In genomic region chr2:165875406-165875955, GRCm38 (mm10) we compare ENCODE assay signal across 8 mouse cellular contexts. TPM values are rescaled to one million over a fixed set of nuclear protein-coding genes. Genes with fewer than 3 reads are reported as not detected.
A peak's percentile ranks its signal among the peaks of the same experiment; 100 is the strongest.
DNase-seq lines count a peak whose midpoint lies in the region; ATAC-seq and TF ChIP-seq lines count a peak whose summit lies in the region.

No protein-coding gene starts in this region.

- H3K9me3 ChIP-seq in lung, postnatal 0 days (ENCODE audit: low read length), result no peaks in the 10 kb centered on the region
- H3K9me3 ChIP-seq in limb, embryonic 11.5 days (ENCODE audit: control insufficient read depth, low read length), result no peaks in the 10 kb centered on the region

- no peak for ATAC-seq in lung, postnatal 0 days
- no peak for ATAC-seq in limb, embryonic 11.5 days (ENCODE audit: insufficient number of reproducible peaks, low FRiP score, low TSS enrichment, low read depth)
- ATAC-seq in frontal cortex, adult (ENCODE audit: low TSS enrichment), result no peak

- peak overlapping the region; percentile 97 for H3K27ac ChIP-seq in cerebellum, adult 2 months (ENCODE audit: insufficient read depth, low read length)
- H3K27ac ChIP-seq in lung, postnatal 0 days (ENCODE audit: low read length), result peak overlapping the region; percentile 90
- peak overlapping the region; percentile 93 for H3K27ac ChIP-seq in limb, embryonic 11.5 days (replicated peaks; ENCODE audit: low read depth, low read length)
- H3K27ac ChIP-seq in olfactory bulb, adult 2 months (ENCODE audit: insufficient read depth, low read depth, low read length), result peak overlapping the region; percentile 99

- TF ChIP-seq CTCF in cerebellum, adult 2 months (IDR thresholded peaks at IDR 0.05; ENCODE audit: borderline replicate concordance, insufficient read depth, low read depth, low read length), result no peak
- no peak for TF ChIP-seq CTCF in lung, postnatal 0 days (IDR thresholded peaks at IDR 0.05)
- TF ChIP-seq CTCF in olfactory bulb, adult 2 months (IDR thresholded peaks at IDR 0.05; ENCODE audit: insufficient read depth, low read depth, low read length), result no peak
- TF ChIP-seq CTCF in lung, adult 2 months (IDR thresholded peaks at IDR 0.05; ENCODE audit: insufficient read depth, low read length), result no peak

- no peak overlapping the region for H3K4me2 ChIP-seq in lung, postnatal 0 days (replicated peaks; ENCODE audit: low read depth, low read length)
- H3K4me2 ChIP-seq in limb, embryonic 11.5 days (ENCODE audit: low read depth, severe bottlenecking), result peak overlapping the region; percentile 24; the same call in 1 of the 2 replicates

- H3K27me3 ChIP-seq in cerebellum, adult 2 months (ENCODE audit: control insufficient read depth, insufficient read depth, low read length), result no peaks in the 10 kb centered on the region
- H3K27me3 ChIP-seq in lung, postnatal 0 days (replicated peaks; ENCODE audit: insufficient read depth, low read length), result no peaks in the 10 kb centered on the region
- H3K27me3 ChIP-seq in limb, embryonic 11.5 days (ENCODE audit: control insufficient read depth, insufficient read depth, low read length), result no peaks in the 10 kb centered on the region

- H3K4me1 ChIP-seq in cerebellum, adult 2 months (ENCODE audit: control insufficient read depth, insufficient read depth, low read length), result peaks cover 48% of the 10 kb centered on the region
- peaks cover 44% of the 10 kb centered on the region for H3K4me1 ChIP-seq in lung, postnatal 0 days (ENCODE audit: insufficient read depth, low read depth, low read length)
- peaks cover 63% of the 10 kb centered on the region for H3K4me1 ChIP-seq in limb, embryonic 11.5 days (ENCODE audit: control insufficient read depth, insufficient read depth, low read length)
- peaks cover 69% of the 10 kb centered on the region for H3K4me1 ChIP-seq in olfactory bulb, adult 2 months (ENCODE audit: control insufficient read depth, insufficient read depth, low read length)
- H3K4me1 ChIP-seq in lung, adult 2 months (ENCODE audit: control insufficient read depth, insufficient read depth, low read length), result peaks cover 45% of the 10 kb centered on the region

- no peak for TF ChIP-seq POLR2A in cerebellum, adult 2 months (IDR thresholded peaks at IDR 0.05; ENCODE audit: borderline replicate concordance, insufficient read depth, low read length)
- no peak for TF ChIP-seq POLR2A in olfactory bulb, adult 2 months (IDR thresholded peaks at IDR 0.05; ENCODE audit: insufficient read depth, low read depth, low read length)
- no peak for TF ChIP-seq POLR2A in lung, adult 2 months (IDR thresholded peaks at IDR 0.05; ENCODE audit: borderline replicate concordance, extremely low read depth, low read depth, low read length)

- H3K9ac ChIP-seq in lung, postnatal 0 days (replicated peaks; ENCODE audit: low read depth), result no peak overlapping the region
- peak overlapping the region; percentile 46 for H3K9ac ChIP-seq in limb, embryonic 11.5 days (ENCODE audit: low read length)

- H3K4me3 ChIP-seq in cerebellum, adult 2 months (replicated peaks; ENCODE audit: insufficient read depth, low read depth, low read length), result peak overlapping the region; percentile 47
- no peak overlapping the region for H3K4me3 ChIP-seq in lung, postnatal 0 days (ENCODE audit: low read depth, low read length)
- no peak overlapping the region for H3K4me3 ChIP-seq in limb, embryonic 11.5 days (ENCODE audit: low read depth, low read length)
- H3K4me3 ChIP-seq in olfactory bulb, adult 2 months (ENCODE audit: insufficient read depth, low read depth, low read length), result peak overlapping the region; percentile 33
- H3K4me3 ChIP-seq in lung, adult 2 months (replicated peaks; ENCODE audit: extremely low read depth, low read depth, low read length), result no peak overlapping the region

- no peaks in the 10 kb centered on the region for H3K36me3 ChIP-seq in lung, postnatal 0 days (ENCODE audit: insufficient read depth, low read length)
- peaks cover 6% of the 10 kb centered on the region; the same call in 1 of the 2 replicates for H3K36me3 ChIP-seq in limb, embryonic 11.5 days (ENCODE audit: control insufficient read depth, insufficient read depth, low read length)

- DNase-seq in cerebellum, adult 2 months, result no peak
- no peak for DNase-seq in cerebellum, adult 9-11 months
- no peak for DNase-seq in lung, postnatal 0 days (ENCODE audit: low spot score)
- no peak for DNase-seq in lung, postnatal 36 days
- no peak for DNase-seq in limb, embryonic 11.5 days (ENCODE audit: low spot score)
- DNase-seq in lung, adult 2 months, result no peak

- WGBS in cerebellum, adult 2 months, result 8% methylated on average over 13 of the region's 13 CpGs
- WGBS in lung, postnatal 0 days, result 40% methylated on average over 13 of the region's 13 CpGs
- 9% methylated on average over 13 of the region's 13 CpGs for WGBS in limb, embryonic 11.5 days
- WGBS in olfactory bulb, adult 2 months, result 14% methylated on average over 13 of the region's 13 CpGs
- 55% methylated on average over 13 of the region's 13 CpGs for WGBS in lung, adult 2 months

- no peak for TF ChIP-seq EP300 in lung, postnatal 0 days (IDR thresholded peaks at IDR 0.05)

RNA-seq across cellular contexts. Expression of gene Zmynd8, which starts 23.3 kb away (rescaled TPM):
- 85.5 and 86.6 TPM in 2 replicates for polyA plus RNA-seq in cerebellum, adult 2 months (2012; rRNA removed)
- polyA plus RNA-seq in lung, postnatal 0 days (2015; fragmentation: Nextera tagmentation; extraction: Ambion mirVana), result 30.7 and 32.1 TPM in 2 replicates
- polyA plus RNA-seq in limb, embryonic 11.5 days (2014; fragmentation: Nextera tagmentation; extraction: Ambion mirVana), result 43.5 and 46.9 TPM in 2 replicates
- polyA plus RNA-seq in olfactory bulb, adult 2 months (2012; ENCODE audit: insufficient read depth, insufficient read length, low replicate concordance, missing spikeins), result 440 TPM in 1 of 2 replicates, not detected in the other
- 25.3 and 29.8 TPM in 2 replicates for polyA plus RNA-seq in lung, adult 2 months (2012; rRNA removed)

Comparison
In these comparisons a context has a peak if more than half of its experiments do, and no peak if none do; other contexts are left out.
1. H3K4me3 ChIP-seq: peak in cerebellum, adult 2 months (single experiment) and olfactory bulb, adult 2 months (single experiment); none in lung, postnatal 0 days (single experiment), limb, embryonic 11.5 days (single experiment) and lung, adult 2 months (single experiment).
2. Peak in every context shown above with its lines, with median percentiles within 50 percentile points of each other: H3K27ac ChIP-seq.